Mouse (Mus musculus) frontal cortex, adult (tissue): ENCODE data around the gene Degs1.

Experiments
- ATAC-seq: cut with Nextera tagmentation; 2 replicates; pipeline ENCODE4 v1.9.2; 2017; ENCODE audit warnings: mild to moderate bottlenecking, moderate library complexity, mixed read lengths; ENCODE audit not compliant: low TSS enrichment

The Degs1 gene

DNA sequence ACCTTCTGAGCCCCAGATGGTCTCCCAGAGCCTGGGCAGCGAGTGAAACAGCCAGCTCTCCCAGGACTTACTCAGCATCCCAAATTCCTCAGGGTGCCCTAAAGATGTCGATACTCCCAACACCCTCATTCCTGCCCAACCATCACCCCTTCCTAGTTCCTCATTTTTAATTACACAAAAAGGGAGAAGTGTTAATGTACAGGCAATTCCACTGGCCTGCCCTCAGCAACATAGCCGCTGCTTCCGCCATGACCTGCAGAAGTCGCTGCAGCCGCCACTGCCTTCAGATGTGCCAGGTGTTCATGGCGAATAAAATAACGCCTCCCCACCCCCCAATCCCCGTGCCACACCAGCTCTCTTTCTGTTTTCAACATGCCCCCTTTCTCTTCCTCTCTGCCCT, 56.3 kb downstream of the Degs1 start:
- no peak for ATAC-seq
